Comparison of ENCODE assay signal across 20 mouse cellular contexts in the genomic region with DNA sequence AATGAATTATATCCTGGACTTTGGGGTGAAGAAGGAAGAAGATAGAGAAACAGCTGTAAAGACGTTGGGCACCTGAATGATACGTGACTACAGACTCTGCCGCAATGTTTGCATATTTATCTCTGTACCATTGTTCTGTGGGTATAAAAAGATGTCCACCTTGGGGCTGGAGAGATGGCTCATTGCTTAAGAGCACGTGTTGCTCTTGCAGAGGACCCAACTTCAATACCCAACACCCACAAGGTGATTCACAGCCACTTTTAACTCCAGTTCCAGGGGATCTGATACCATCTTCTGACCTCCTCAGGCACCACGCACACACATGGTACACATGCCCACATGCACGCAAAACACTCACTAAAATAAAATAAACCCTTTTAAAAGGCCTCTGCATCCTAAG.
"Had no signal": no experiment of that assay in that cellular context is flagged by ENCODE, and none has a peak within 500 bp of the region (broad histone marks: within the 10 kb centered on the region; RNA-seq: fewer than 3 reads in every experiment).

No protein-coding gene starts in this region.

- H3K36me3 ChIP-seq: intestine, embryonic 15.5 days; kidney, embryonic 15.5 days; limb, embryonic 12.5 days; limb, embryonic 15.5 days; midbrain, embryonic 12.5 days; midbrain, embryonic 15.5 days; neural tube, embryonic 13.5 days; stomach, embryonic 15.5 days had no signal

- H3K4me3 ChIP-seq: intestine, embryonic 15.5 days; kidney, embryonic 15.5 days; limb, embryonic 12.5 days; limb, embryonic 15.5 days; megakaryocyte, embryonic 14.5 days; midbrain, embryonic 12.5 days; midbrain, embryonic 15.5 days; neural tube, embryonic 13.5 days; stomach, embryonic 15.5 days had no signal

- H3K27ac ChIP-seq: intestine, embryonic 15.5 days; limb, embryonic 12.5 days; limb, embryonic 15.5 days; liver, embryonic 14.5 days; midbrain, embryonic 12.5 days; midbrain, embryonic 15.5 days; neural tube, embryonic 13.5 days; stomach, embryonic 15.5 days had no signal

- H3K27me3 ChIP-seq: intestine, embryonic 15.5 days; kidney, embryonic 15.5 days; limb, embryonic 12.5 days; limb, embryonic 15.5 days; megakaryocyte, embryonic 14.5 days; midbrain, embryonic 12.5 days; midbrain, embryonic 15.5 days; neural tube, embryonic 13.5 days; stomach, embryonic 15.5 days had no signal

- H3K9me3 ChIP-seq: intestine, embryonic 15.5 days; kidney, embryonic 15.5 days; limb, embryonic 15.5 days; megakaryocyte, embryonic 14.5 days; midbrain, embryonic 12.5 days; stomach, embryonic 15.5 days had no signal

- H3K9ac ChIP-seq: intestine, embryonic 15.5 days; kidney, embryonic 15.5 days; limb, embryonic 12.5 days; limb, embryonic 15.5 days; liver, embryonic 14.5 days; liver, postnatal 0 days; lung, embryonic 14.5 days; midbrain, embryonic 12.5 days; midbrain, embryonic 15.5 days; neural tube, embryonic 13.5 days; stomach, embryonic 15.5 days had no signal

- DNase-seq: kidney, adult 11 months; kidney, adult 8-10 months; kidney, postnatal 10 days; kidney, postnatal 36 days; layer of hippocampus, postnatal 36 days; left cerebral cortex, postnatal 4 days; liver, postnatal 0 days; lung, embryonic 14.5 days; retina, postnatal 1 day; thymus, postnatal 25 days had no signal

- H3K4me1 ChIP-seq: midbrain, embryonic 15.5 days; stomach, embryonic 15.5 days had no signal
